Mouse (Mus musculus) urinary bladder, adult 18-20 months (tissue): ENCODE measurements at regions not wholly inside any gene's neighbourhood (a gene's known extent, or its start where the extent isn't known, plus 50 kb on each side); places are given as distances from the start of the nearest gene placed in this dataset.

Source experiments
- DNase-seq, 2 experiments: peaks; one replicate each; pipeline ENCODE4 v3.0.0; 2022; ENCODE audit warnings: low spot score in 2 of 2, mixed read lengths in 2 of 2

DNA sequence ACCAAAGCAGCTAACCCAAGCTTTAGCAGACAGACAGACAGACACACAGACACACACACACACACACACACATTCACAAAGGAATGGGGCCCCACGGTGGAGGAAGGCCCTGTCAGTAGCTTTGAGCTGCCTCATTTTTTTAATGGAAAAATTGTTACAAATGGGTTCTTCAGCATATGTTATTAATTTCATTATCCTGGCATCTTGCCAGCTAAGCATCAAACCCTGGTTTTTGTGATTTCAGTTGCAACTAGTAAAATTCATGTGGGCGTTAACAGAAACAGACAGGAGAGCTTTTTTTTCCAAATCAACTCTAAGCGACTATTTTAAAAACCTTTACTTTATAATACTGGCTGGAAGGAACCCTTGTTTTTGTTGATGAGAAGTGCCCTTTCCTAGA, 138.4 kb upstream of the Eya4 start:
- no peak for DNase-seq

DNA sequence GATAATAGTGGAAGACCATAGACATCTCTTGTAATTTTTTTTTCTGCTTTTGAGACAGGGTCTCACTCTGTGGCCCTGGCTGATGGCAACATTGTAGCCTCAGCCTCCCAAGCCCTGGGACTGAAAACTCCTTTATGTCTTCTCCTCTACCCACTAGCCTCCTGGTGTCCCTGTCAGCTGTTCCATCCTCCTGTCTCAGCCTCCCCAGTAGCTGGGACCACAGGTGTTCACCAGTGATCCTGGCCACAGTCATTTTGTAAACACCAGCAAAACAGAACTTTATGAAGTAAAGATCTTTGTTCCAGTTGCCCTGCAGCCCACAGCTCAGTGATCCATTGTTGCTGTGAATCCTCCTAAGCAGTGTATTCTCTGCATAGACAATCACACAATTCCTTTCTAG, 129.9 kb upstream of the Eya4 start:
- no peak for DNase-seq

DNA sequence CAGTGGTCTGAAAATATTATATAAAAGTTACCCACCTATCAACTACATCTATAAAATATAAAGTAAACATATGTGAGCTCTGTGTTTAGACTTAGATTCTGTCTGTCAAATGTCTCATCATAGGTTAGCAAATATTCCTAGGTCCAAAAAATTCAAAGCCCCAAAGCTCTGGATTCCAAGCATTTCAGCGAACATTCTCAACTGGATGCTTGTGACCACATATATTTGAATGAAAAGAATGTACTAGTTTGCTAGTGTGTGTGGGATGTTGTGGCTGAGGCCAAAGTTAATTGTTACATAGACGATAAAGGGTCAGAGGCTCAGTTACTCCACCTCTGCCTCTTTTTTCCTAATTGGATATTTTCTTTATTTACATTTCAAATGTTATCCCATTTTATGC, 128.3 kb upstream of the Eya4 start:
- DNase-seq = no peak

DNA sequence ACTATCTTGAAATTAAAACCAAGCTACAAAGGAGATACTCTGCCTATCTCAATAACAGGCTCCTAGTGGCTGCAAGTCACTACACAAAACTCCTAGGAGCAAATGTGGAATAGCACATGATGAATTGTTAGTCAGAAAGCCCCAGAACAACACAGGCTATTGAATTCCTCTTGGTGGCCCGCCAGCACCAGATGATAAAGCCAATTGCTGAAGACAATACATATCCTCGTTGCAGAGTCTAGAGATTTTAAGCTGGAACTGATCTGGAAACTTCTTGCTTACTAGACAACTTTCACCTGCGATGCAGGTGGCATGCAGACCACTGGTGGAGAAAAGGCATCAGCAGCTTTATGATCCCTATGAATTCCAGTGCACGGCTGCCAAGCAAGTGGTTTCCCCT, 126.5 kb upstream of the Eya4 start:
- DNase-seq = no peak

- no peak for DNase-seq
Observed at GRCm38 (mm10) chr10:23450997-23451396, 100.4 kb upstream of the Eya4 start.

- DNase-seq = no peak
Observed at GRCm38 (mm10) chr10:23450647-23450979, 100.0 kb upstream of the Eya4 start.

DNA sequence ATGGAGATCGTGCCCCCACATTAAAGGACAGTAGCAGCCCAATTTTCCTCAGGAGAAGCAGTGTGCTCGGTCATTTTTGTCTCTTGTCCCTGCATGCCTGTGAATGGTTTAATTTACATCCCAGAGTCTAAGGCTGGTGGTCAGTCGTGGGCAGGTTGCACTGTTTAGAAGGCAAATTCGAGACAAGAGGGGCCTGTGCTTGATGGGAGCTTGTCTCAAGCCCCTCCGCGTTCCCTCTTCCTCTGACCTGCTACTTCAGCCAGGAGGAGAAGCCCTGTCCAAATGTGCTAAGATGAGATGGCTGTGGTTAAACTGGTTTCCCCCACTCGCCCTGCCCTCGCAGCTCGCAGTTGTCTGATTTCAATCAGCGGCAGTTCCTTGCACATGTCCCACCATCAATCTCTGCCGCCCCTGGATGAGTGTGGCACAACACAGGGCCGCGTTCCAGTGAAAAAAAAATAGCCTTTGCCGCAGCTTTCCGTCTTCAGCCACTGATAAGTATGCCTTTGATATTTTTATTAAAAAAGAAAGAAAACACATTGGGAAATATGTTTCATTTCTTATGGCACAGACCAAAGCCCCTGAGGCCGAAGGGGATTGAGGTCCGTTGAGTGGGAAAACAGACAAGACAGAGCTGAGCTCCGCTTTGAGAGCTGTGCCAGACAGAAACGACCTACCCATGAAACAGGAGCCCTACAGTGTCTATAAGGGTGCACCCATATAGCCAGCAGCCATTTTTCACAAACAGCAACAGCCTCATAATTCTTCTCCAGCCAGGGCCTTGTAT, 99.5 kb upstream of the Eya4 start:
- DNase-seq = no peak

- no peak for DNase-seq
Observed at GRCm38 (mm10) chr10:23448976-23449859, 98.6 kb upstream of the Eya4 start.

- no peak for DNase-seq
Observed at GRCm38 (mm10) chr10:23430376-23430775, 79.8 kb upstream of the Eya4 start.

- no peak for DNase-seq
Observed at GRCm38 (mm10) chr10:23413794-23414518, 63.4 kb upstream of the Eya4 start.

- DNase-seq = no peak
Observed at GRCm38 (mm10) chr10:23403351-23403938, 52.9 kb upstream of the Eya4 start.
